Mouse (Mus musculus) liver, postnatal 0 days (tissue): ENCODE measurements at regions not wholly inside any gene's neighbourhood (a gene's known extent, or its start where the extent isn't known, plus 50 kb on each side); places are given as distances from the start of the nearest gene placed in this dataset.

Experiments used
- ATAC-seq: fragments of 200-750 bp; cut with Nextera tagmentation; 2 replicates; pipeline ENCODE4 v1.8.0; 2017; ENCODE audit warnings: mild to moderate bottlenecking, moderate library complexity
- DNase-seq: peaks from one replicate; pipeline ENCODE4 v3.0.0-alpha.2; 2016
- H3K27ac ChIP-seq: fragments of 300-500 bp; sonication (generic); 2 replicates; pipeline ENCODE4 v1.5.1; 2014; ENCODE audit warnings: antibody characterized with exemption, moderate library complexity, mild to moderate bottlenecking, low read depth
- H3K27me3 ChIP-seq: fragments of 300-500 bp; sonication (generic); 2 replicates; pipeline ENCODE4 v1.6.1; 2014; ENCODE audit warnings: low read length, control low read depth, mixed read lengths; ENCODE audit not compliant: insufficient read depth
- H3K36me3 ChIP-seq: fragments of 300-500 bp; sonication (generic); replicated peaks from 2 replicates; pipeline ENCODE4 v1.6.1; 2014; ENCODE audit warnings: mild to moderate bottlenecking, control low read depth, low read length, moderate library complexity, mixed read lengths; ENCODE audit not compliant: insufficient read depth
- H3K4me1 ChIP-seq: fragments of 300-500 bp; sonication (generic); 2 replicates; pipeline ENCODE4 v1.6.1; 2014; ENCODE audit warnings: antibody characterized with exemption, mild to moderate bottlenecking, control low read depth; ENCODE audit not compliant: insufficient read depth
- H3K4me2 ChIP-seq: fragments of 300-500 bp; sonication (generic); 2 replicates; pipeline ENCODE4 v1.6.1; 2014; ENCODE audit warnings: low read depth, mild to moderate bottlenecking, low read length, moderate library complexity, mixed read lengths
- H3K4me3 ChIP-seq: fragments of 300-500 bp; sonication (generic); 2 replicates; pipeline ENCODE4 v1.5.1; 2014; ENCODE audit warnings: low read depth, low read length
- H3K9ac ChIP-seq: fragments of 300-500 bp; sonication (generic); replicated peaks from 2 replicates; pipeline ENCODE4 v1.6.1; 2014; ENCODE audit warnings: mild to moderate bottlenecking, moderate library complexity
- H3K9me3 ChIP-seq: fragments of 300-500 bp; sonication (generic); 2 replicates; pipeline ENCODE4 v1.6.1; 2016; ENCODE audit warnings: mild to moderate bottlenecking, control low read depth, low read length, mixed read lengths
- CTCF ChIP-seq: sonication (generic); IDR thresholded peaks from 2 replicates; pipeline ENCODE4 v1.5.1; 2016; ENCODE audit warnings: antibody characterized with exemption, low read depth
- EP300 ChIP-seq: IDR thresholded peaks from 2 replicates; pipeline ENCODE4 v1.6.1; 2016; ENCODE audit warnings: antibody characterized with exemption, low read depth, mild to moderate bottlenecking
- WGBS: fragments of 180-500 bp; shearing (Covaris S2); extraction: QIAGEN DNeasy Blood & Tissue Kit; methylation state at CpG from one replicate; pipeline ENCODE4 v1.1.7; 2014; ENCODE audit not compliant: insufficient replicate concordance; 5-methylcytosine and 5-hydroxymethylcytosine counted together

GRCm38 (mm10) chr10:111828610-111829009 lies 143.9 kb upstream of the Krr1 start:
- Histone ChIP-seq H3K27me3 (no peaks in the 10 kb centered on the region), H3K4me3 (no peak overlapping the region), H3K9ac (no peak overlapping the region), H3K9me3 (no peaks in the 10 kb centered on the region), H3K36me3 (no peaks in the 10 kb centered on the region), H3K4me2 (no peak overlapping the region), H3K27ac (no peak overlapping the region), H3K4me1 (peaks cover 15% of the 10 kb centered on the region; the same call in 1 of the 2 replicates)
- 74% methylated on average over 4 of the region's 4 CpGs for WGBS
- TF ChIP-seq EP300 (no peak), CTCF (no peak)
- no peak for ATAC-seq
- no peak for DNase-seq

- DNase-seq (no peak), ATAC-seq (no peak)
- WGBS: 92% methylated on average over 2 of the region's 2 CpGs
- TF ChIP-seq EP300 (no peak), CTCF (no peak)
- Histone ChIP-seq H3K4me2 (no peak overlapping the region), H3K9me3 (no peaks in the 10 kb centered on the region), H3K27ac (no peak overlapping the region), H3K27me3 (no peaks in the 10 kb centered on the region), H3K4me3 (no peak overlapping the region), H3K9ac (no peak overlapping the region), H3K4me1 (peaks cover 17% of the 10 kb centered on the region), H3K36me3 (no peaks in the 10 kb centered on the region)
These were observed 143.2 kb upstream of the Krr1 start for GRCm38 (mm10) chr10:111829291-111829690.

DNA sequence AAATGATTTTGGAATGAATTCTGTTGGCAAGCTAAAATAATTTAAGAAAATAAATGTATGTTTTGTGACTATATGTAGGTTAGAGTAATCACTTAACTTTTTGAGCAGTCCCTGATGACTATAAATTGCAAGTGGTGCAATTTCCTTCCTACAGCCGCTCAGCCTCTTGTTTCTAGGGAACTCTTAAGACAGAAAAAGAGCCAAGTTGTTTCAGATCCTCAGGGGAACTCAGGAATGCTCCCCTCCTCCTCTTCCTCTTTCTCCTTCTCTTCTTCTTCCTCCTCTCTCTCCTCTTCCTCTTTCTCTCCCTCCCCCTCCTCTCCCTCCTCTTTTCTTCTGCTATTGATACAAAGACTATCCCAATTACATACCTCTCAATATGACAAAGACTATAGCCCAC lies 141.4 kb upstream of the Krr1 start:
- Histone ChIP-seq H3K4me2 (no peak overlapping the region), H3K4me3 (no peak overlapping the region), H3K9me3 (no peaks in the 10 kb centered on the region), H3K27me3 (no peaks in the 10 kb centered on the region), H3K4me1 (peaks cover 23% of the 10 kb centered on the region), H3K27ac (no peak overlapping the region), H3K36me3 (no peaks in the 10 kb centered on the region), H3K9ac (no peak overlapping the region)
- ATAC-seq (no peak), DNase-seq (no peak)
- TF ChIP-seq CTCF (no peak), EP300 (no peak)
- WGBS: 33% methylated on average over 1 of the region's 1 CpGs

GRCm38 (mm10) chr10:111833611-111834010 lies 138.9 kb upstream of the Krr1 start:
- no peak overlapping the region for H3K27ac ChIP-seq
- no peak overlapping the region for H3K9ac ChIP-seq
- DNase-seq (no peak), ATAC-seq (no peak)
- H3K4me2 ChIP-seq: no peak overlapping the region
- no peaks in the 10 kb centered on the region for H3K27me3 ChIP-seq
- TF ChIP-seq CTCF (no peak), EP300 (no peak)
- no peak overlapping the region for H3K4me3 ChIP-seq
- H3K4me1 ChIP-seq: peaks cover 15% of the 10 kb centered on the region
- H3K36me3 ChIP-seq: no peaks in the 10 kb centered on the region
- no peaks in the 10 kb centered on the region for H3K9me3 ChIP-seq
- WGBS: 80% methylated on average over 2 of the region's 2 CpGs

GRCm38 (mm10) chr10:111834280-111834679 lies 138.2 kb upstream of the Krr1 start:
- TF ChIP-seq CTCF (no peak), EP300 (peak; percentile 53; the same call in 1 of the 2 replicates)
- WGBS: 15% methylated on average over 5 of the region's 5 CpGs
- no peaks in the 10 kb centered on the region for H3K36me3 ChIP-seq
- H3K27me3 ChIP-seq: no peaks in the 10 kb centered on the region
- no peak overlapping the region for H3K9ac ChIP-seq
- peaks cover 15% of the 10 kb centered on the region for H3K4me1 ChIP-seq
- no peaks in the 10 kb centered on the region for H3K9me3 ChIP-seq
- ATAC-seq: peak; percentile 71
- no peak overlapping the region for H3K4me3 ChIP-seq
- peak overlapping the region; percentile 40; the same call in 1 of the 2 replicates for H3K4me2 ChIP-seq
- peak overlapping the region; percentile 55 for H3K27ac ChIP-seq
- peak; percentile 33 for DNase-seq

DNA sequence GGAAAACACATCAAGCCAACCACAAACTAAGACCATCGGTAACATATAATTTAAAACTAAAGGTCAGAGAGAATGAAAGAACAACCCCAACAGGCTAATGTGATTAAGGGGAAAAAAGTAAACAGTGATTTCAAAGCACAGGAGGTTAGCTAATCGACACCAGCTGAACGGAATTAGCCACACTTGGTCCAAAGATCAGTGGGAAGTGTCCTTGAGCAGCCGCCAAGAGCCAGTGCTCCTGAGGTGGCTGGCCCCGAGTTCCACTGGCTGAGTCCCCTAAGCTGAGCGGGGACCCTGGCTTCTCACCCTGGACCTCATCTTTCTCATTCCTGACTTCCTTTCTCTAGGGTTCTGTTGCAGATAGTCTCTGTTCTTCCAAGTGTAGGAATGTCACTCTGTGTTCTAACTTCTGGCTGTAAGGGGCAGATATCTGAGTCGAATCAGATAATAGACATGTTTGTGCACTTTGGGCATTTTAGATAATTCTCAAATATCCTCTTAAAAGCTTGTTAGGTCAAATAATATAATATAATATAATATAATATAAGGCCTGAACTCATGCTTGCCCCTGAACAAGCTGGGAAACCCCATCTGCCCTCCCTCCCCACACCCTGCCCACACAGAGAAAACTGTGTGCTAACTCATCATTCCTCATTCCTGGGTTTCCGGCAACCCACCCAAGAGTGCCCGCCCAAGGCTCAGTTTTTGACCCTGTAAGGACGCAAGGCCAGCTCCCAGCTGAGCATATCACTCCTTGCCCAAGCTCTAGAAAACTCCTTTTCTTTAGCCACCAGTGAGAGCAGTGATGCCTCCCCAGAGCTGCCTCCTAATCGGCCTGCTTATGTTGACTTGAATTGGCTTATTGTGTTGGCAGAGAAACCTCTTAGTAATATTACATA lies 137.3 kb upstream of the Krr1 start:
- Histone ChIP-seq H3K4me3 (no peak overlapping the region), H3K36me3 (no peaks in the 10 kb centered on the region), H3K9me3 (no peaks in the 10 kb centered on the region), H3K27me3 (no peaks in the 10 kb centered on the region), H3K4me2 (peak overlapping the region; percentile 40), H3K4me1 (peaks cover 15% of the 10 kb centered on the region), H3K27ac (peak overlapping the region; percentile 55; the same call in 1 of the 2 replicates), H3K9ac (no peak overlapping the region)
- DNase-seq (peak; percentile 46), ATAC-seq (peak; percentile 80)
- WGBS: 40% methylated on average over 11 of the region's 11 CpGs
- TF ChIP-seq EP300 (peak; percentile 42; the same call in 1 of the 2 replicates), CTCF (no peak)

GRCm38 (mm10) chr10:111836191-111836590 lies 136.3 kb upstream of the Krr1 start:
- no peak for ATAC-seq
- Histone ChIP-seq H3K9me3 (no peaks in the 10 kb centered on the region), H3K9ac (no peak overlapping the region), H3K4me3 (no peak overlapping the region), H3K4me2 (no peak overlapping the region), H3K36me3 (no peaks in the 10 kb centered on the region), H3K27ac (no peak overlapping the region), H3K4me1 (peaks cover 15% of the 10 kb centered on the region), H3K27me3 (no peaks in the 10 kb centered on the region)
- 58% methylated on average over 5 of the region's 5 CpGs for WGBS
- DNase-seq: no peak
- TF ChIP-seq EP300: no peak
- no peak for TF ChIP-seq CTCF
